Mouse (Mus musculus) kidney, embryonic 15.5 days (tissue): ENCODE data around the gene Pde10a. TPM values are rescaled to one million over a fixed set of nuclear protein-coding genes. Genes with fewer than 3 reads are reported as not detected.

Source experiments
- ATAC-seq: fragments of 200-750 bp; cut with Nextera tagmentation; replicated peaks from 2 replicates; pipeline ENCODE4 v1.8.0; 2017; ENCODE audit warnings: moderate TSS enrichment; ENCODE audit not compliant: low FRiP score
- H3K27ac ChIP-seq: fragments of 300-500 bp; sonication (generic); 2 replicates; pipeline ENCODE4 v1.5.1; 2015; ENCODE audit warnings: mild to moderate bottlenecking, inconsistent platforms
- H3K27me3 ChIP-seq: fragments of 300-500 bp; sonication (generic); 2 replicates; pipeline ENCODE4 v1.6.1; 2015; ENCODE audit warnings: inconsistent platforms
- H3K36me3 ChIP-seq: fragments of 300-500 bp; sonication (generic); 2 replicates; pipeline ENCODE4 v1.6.1; 2015; ENCODE audit warnings: inconsistent platforms
- H3K4me1 ChIP-seq: fragments of 300-500 bp; sonication (generic); 2 replicates; pipeline ENCODE4 v1.6.1; 2015; ENCODE audit warnings: inconsistent platforms
- H3K4me2 ChIP-seq: fragments of 300-500 bp; sonication (generic); 2 replicates; pipeline ENCODE4 v1.6.1; 2015; ENCODE audit warnings: moderate library complexity, mild to moderate bottlenecking, inconsistent platforms
- H3K4me3 ChIP-seq: fragments of 300-500 bp; sonication (generic); replicated peaks from 2 replicates; pipeline ENCODE4 v1.5.1; 2015; ENCODE audit warnings: mild to moderate bottlenecking, inconsistent platforms
- H3K9ac ChIP-seq: fragments of 300-500 bp; sonication (generic); 2 replicates; pipeline ENCODE4 v1.6.1; 2015; ENCODE audit warnings: mild to moderate bottlenecking, inconsistent platforms
- H3K9me3 ChIP-seq: fragments of 300-500 bp; sonication (generic); replicated peaks from 2 replicates; pipeline ENCODE4 v1.6.1; 2016; ENCODE audit warnings: inconsistent platforms
- WGBS: fragments of 180-500 bp; shearing (Covaris S2); methylation state at CpG from one replicate; pipeline ENCODE4 v1.1.7; 2015; ENCODE audit warnings: mixed read lengths; 5-methylcytosine and 5-hydroxymethylcytosine counted together
- polyA plus RNA-seq: library from polyadenylated mRNA; unstranded; fragments of >200 nt; fragmentation: Nextera tagmentation; extraction: Ambion mirVana; gene quantifications from 2 replicates; pipeline ENCODE4 v1.2.1, GENCODE M21; 2015

The Pde10a gene
- polyA plus RNA-seq, 1 experiment from 2014 or later: 2.2 TPM

DNA sequence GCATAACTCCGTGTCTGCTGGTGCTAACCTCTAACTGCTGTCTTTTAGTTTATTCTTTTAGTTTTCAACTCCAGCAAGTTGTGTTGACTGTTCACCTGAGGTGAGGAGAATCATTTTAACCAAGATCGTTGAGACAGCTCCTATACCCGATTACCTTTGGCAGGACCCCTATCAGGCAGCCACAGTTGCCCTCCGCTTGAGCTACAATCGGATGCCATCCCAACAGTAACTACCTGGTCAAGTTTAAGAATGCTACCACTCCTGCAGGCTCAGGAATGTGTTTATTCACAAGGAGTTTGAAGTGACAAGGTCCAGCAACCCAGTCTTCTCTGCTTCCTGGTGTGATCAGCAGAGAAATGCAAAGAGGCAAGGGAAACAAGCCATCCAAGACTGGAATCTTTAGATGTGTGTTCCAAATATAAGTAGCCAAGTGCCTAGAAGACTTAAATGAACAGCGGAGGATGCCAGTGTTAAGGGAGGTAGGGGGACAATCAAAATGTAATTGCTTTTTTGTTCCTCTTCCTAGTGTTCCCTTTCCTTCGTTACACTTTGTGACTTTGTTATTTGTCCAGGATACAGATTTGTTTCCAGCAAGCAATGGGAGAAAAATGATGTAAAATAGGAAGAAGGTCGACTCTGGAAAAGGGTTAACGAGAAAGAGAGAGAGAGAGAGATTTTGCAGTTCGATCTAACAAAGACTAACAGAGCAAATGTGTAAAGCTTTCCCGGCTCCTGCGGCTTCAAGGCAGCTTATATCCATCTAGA is 273.5 kb downstream of the Pde10a start:
- Histone ChIP-seq H3K36me3 (no peaks in the 10 kb centered on the region), H3K9me3 (no peaks in the 10 kb centered on the region), H3K27me3 (peaks cover 77% of the 10 kb centered on the region), H3K4me2 (no peak overlapping the region), H3K4me1 (peaks cover 32% of the 10 kb centered on the region), H3K4me3 (no peak overlapping the region), H3K9ac (no peak overlapping the region), H3K27ac (no peak overlapping the region)
- WGBS: 5% methylated on average over 12 of the region's 12 CpGs
- ATAC-seq: no peak

DNA sequence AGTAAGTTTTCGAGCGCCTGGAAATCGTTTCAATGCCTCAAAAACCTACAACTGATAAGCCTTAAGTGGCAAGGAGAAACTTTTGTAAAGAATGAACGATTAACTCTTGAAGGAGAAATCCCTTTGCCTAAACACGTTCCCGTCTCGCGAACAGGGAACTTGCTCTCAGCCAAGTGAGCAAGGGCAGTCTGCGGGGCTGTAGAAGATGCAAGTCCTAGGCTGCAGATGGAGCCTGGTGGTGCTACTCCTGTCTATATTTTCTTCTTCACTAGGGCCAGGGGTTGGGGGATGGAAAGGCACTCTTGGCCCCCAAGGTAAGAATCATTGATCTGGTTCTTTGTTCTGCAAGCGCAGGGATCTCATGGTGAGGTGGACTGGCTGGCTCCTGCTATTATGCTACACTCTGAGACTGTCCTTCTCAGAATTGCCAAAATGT is 274.1 kb downstream of the Pde10a start:
- ATAC-seq: no peak
- peaks cover 83% of the 10 kb centered on the region for H3K27me3 ChIP-seq
- H3K9ac ChIP-seq: no peak overlapping the region
- 1% methylated on average over 10 of the region's 10 CpGs for WGBS
- H3K4me3 ChIP-seq: no peak overlapping the region
- no peaks in the 10 kb centered on the region for H3K36me3 ChIP-seq
- H3K4me2 ChIP-seq: no peak overlapping the region
- H3K4me1 ChIP-seq: peaks cover 32% of the 10 kb centered on the region
- no peaks in the 10 kb centered on the region for H3K9me3 ChIP-seq
- H3K27ac ChIP-seq: no peak overlapping the region

DNA sequence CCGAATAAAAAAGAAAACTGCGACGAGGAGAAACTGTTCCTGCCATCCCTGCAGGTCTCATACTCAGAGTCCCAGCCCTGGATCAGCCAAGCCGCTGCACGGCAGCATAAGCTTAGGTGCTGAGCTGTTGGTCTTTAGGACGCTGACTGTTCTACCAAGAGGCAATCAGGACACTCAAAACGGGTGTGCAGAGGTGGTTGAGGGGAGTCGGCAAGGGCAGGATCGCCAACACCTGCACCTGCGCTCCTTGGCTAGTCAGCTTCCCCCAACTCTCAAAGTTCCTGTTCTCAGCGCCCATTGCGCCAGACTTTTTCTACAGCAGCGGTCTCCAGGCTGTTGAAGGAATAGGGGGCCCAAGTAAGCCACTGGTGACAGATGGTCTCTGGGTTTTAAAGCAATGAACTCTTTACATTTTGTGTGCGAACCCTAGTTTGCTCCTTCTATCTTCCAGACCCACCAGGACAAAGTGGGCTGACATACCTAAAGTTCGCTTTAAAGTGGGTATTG is 274.8 kb downstream of the Pde10a start:
- H3K9ac ChIP-seq: no peak overlapping the region
- no peaks in the 10 kb centered on the region for H3K36me3 ChIP-seq
- no peak overlapping the region for H3K27ac ChIP-seq
- H3K27me3 ChIP-seq: peaks cover 84% of the 10 kb centered on the region
- H3K4me1 ChIP-seq: peaks cover 32% of the 10 kb centered on the region
- H3K4me3 ChIP-seq: peak overlapping the region; percentile 71
- under 1% methylated on average over 15 of the region's 15 CpGs for WGBS
- peak overlapping the region; percentile 98 for H3K4me2 ChIP-seq
- H3K9me3 ChIP-seq: no peaks in the 10 kb centered on the region
- no peak for ATAC-seq

DNA sequence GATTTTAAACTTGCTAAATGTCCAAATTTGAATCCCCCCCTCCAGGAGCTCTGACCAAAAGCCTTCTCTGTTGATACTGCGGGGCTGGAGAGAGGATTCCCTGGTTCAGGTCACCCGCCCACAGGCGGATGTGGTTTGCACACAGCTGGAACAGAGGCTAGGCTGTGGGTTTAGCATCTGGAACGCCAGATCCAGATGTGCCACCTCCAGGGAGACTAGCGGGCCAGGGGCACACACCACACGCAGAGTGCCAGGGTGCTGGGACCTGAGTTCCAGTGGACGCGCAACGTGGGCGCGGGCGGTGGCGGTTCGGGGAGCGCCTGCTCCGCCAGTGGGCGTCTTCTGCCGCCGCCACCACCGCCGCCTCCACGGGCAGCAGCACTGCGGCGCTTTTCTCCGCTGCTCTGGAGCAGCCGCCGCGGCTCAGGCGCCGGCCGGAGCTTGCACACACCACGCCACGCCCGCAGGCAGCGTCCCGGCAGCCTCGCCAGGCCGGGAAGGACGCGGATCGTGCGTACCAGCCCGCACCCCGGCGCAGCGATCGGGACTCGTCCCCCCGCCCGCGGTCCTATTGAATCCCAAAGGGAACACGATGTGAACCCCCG is 275.4 kb downstream of the Pde10a start:
- 0% methylated on average over 42 of the region's 53 CpGs for WGBS
- Histone ChIP-seq H3K27me3 (peaks cover 88% of the 10 kb centered on the region), H3K9ac (peak overlapping the region; percentile 65), H3K9me3 (no peaks in the 10 kb centered on the region), H3K4me2 (peak overlapping the region; percentile 98), H3K27ac (peak overlapping the region; percentile 59), H3K4me3 (peak overlapping the region; percentile 71), H3K36me3 (no peaks in the 10 kb centered on the region), H3K4me1 (peaks cover 32% of the 10 kb centered on the region)
- ATAC-seq: peak; percentile 65

DNA sequence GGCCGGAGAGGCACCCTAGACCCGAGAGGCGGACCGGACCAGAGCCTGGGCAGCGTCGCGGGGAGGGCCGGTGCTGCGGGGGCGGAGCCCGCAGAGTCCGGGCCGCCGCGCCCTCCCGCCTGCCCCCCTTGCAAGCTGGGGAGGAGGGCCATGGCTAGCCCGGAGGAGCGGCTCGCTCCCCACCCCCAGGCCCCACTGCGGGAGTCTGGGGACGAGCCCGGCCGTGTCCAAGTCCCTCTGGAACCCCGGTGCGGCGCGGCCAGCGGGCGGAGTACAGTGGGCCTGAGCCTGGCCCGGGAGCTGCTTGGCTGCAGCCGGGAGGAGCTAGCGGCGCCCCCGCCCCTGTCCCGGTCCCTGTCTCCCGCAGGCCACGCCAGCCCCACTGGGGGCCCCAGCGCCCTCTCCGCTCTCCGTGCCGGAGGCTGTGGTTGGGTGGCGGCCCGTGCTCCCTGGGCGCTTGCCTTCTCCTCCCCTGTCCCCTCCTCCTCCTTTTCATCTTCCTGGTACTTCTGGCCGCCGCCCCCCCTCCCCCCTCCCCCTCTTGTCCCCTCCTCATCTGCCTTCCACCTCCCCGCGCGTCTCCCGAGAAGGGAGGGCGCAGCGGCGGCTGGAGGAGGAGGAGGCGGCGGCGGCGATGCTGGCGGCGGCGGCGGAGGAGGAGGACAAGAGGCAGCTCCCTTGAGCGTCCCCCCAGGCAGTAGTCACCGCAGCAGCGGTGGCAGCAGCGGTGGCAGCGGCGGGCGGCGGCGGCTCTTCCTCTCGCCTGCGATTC is 276.1 kb downstream of the Pde10a start:
- under 1% methylated on average over 48 of the region's 72 CpGs for WGBS
- Histone ChIP-seq H3K27me3 (peaks cover 87% of the 10 kb centered on the region), H3K9me3 (no peaks in the 10 kb centered on the region), H3K27ac (peak overlapping the region; percentile 59), H3K4me2 (peak overlapping the region; percentile 98), H3K4me3 (peak overlapping the region; percentile 71), H3K4me1 (peaks cover 32% of the 10 kb centered on the region), H3K36me3 (no peaks in the 10 kb centered on the region), H3K9ac (peak overlapping the region; percentile 65)
- peak; percentile 88 for ATAC-seq

DNA sequence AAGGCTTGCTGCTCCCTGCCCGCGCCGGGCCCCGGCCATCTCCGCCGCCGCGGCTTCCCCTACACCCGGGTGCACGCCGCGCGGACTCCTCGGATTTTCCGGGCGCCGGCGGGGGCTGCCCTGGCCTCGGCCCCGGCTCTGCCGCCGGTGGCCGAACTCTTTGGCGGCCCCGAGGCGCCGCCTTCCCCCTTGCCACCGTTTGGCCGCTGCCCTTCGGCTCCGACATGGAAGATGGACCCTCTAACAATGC is 276.6 kb downstream of the Pde10a start:
- peak overlapping the region; percentile 59; the same call in 1 of the 2 replicates for H3K27ac ChIP-seq
- H3K36me3 ChIP-seq: no peaks in the 10 kb centered on the region
- no peak for ATAC-seq
- peak overlapping the region; percentile 98 for H3K4me2 ChIP-seq
- no peaks in the 10 kb centered on the region for H3K9me3 ChIP-seq
- peak overlapping the region; percentile 65 for H3K9ac ChIP-seq
- peaks cover 86% of the 10 kb centered on the region for H3K27me3 ChIP-seq
- WGBS: under 1% methylated on average over 31 of the region's 31 CpGs
- peak overlapping the region; percentile 71 for H3K4me3 ChIP-seq
- peaks cover 32% of the 10 kb centered on the region for H3K4me1 ChIP-seq

DNA sequence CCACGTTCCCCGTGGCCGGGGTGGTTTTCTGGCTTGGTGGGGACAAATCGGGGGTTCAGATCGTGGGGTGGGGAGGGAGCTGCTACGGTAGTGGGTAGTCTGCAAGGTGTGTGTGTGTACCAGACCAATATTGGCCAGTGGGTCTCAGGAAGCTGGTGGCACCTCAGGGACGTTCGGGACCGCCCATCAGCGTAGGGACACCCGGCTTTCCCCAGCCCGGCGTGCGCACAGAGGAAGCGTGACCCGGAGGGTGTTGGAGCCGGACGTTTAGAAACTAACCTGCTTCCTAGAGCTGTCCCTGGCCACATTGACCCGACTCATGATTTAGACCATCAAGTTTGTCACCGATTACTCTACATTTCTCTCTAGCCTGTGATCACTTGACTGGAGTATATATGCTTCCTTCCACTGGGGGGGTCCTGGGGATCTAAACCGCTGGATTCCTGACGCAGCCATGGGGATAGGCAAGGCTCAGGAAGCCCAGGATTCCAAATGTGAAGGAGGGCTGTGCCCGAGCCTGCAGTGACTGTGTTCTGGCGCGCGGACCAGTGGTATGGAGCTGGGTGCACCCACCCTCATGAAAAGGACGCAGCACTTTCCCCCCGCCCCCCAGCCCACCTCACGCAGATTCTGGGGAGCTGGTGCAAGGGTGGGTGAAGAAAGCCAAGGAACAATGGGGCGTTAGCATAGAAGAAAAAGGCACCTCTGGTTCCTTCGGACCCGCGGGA is 277.2 kb downstream of the Pde10a start:
- H3K27ac ChIP-seq: peak overlapping the region; percentile 59; the same call in 1 of the 2 replicates
- ATAC-seq: peak; percentile 25; the same call in 1 of the 2 replicates
- H3K27me3 ChIP-seq: peaks cover 88% of the 10 kb centered on the region
- peak overlapping the region; percentile 98 for H3K4me2 ChIP-seq
- 1% methylated on average over 33 of the region's 33 CpGs for WGBS
- H3K9me3 ChIP-seq: no peaks in the 10 kb centered on the region
- H3K4me1 ChIP-seq: peaks cover 32% of the 10 kb centered on the region
- peak overlapping the region; percentile 65 for H3K9ac ChIP-seq
- H3K4me3 ChIP-seq: peak overlapping the region; percentile 71
- H3K36me3 ChIP-seq: no peaks in the 10 kb centered on the region

DNA sequence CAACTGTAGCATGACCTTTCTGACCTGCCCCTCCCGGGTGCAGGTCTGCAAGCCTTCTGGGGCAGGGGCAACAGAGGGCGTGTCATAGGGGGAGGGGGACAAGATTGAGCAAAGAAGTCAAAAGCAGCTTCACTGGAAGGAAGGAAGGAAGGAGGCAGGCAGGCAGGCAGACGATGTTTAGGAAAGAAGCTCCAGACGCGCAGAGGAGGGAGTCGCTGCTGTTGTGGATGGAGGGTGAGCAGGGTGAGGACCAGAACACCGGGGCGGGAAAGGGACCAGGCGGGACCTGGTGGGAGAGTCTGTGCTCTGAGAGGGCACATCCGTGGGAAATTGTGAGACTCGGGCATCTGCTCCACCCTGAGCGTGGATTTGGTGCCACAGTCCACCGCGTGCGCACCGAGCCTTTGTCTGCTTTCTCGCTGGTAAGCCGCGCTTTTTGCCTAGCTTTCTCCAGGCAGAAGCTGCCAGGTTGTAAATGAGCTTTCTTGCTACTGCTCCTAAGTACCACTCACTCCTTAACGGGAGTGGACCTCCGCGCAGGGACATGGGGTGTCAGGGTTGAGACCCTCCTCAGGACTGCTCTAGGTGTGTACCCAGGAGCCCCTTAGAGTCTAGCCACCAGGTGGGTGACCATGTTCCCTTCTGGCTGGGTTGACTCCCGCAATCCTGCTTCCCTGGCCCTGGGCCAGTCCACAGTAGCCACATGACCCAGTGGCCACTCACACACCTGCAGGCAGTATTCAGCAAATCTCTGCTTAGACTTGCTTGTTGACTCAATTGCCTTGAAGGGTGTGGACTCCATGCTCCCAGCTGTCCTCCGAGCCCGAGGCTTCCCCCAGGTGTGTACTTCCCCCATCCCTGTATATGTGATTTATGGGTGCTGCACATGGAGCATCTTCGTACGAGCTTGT is 278.0 kb downstream of the Pde10a start:
- no peak for ATAC-seq
- peak overlapping the region; percentile 71 for H3K4me3 ChIP-seq
- 11% methylated on average over 27 of the region's 27 CpGs for WGBS
- H3K4me2 ChIP-seq: peak overlapping the region; percentile 98
- H3K36me3 ChIP-seq: no peaks in the 10 kb centered on the region
- peak overlapping the region; percentile 65; the same call in 1 of the 2 replicates for H3K9ac ChIP-seq
- peaks cover 83% of the 10 kb centered on the region for H3K27me3 ChIP-seq
- H3K9me3 ChIP-seq: no peaks in the 10 kb centered on the region
- peaks cover 35% of the 10 kb centered on the region for H3K4me1 ChIP-seq
- H3K27ac ChIP-seq: no peak overlapping the region

DNA sequence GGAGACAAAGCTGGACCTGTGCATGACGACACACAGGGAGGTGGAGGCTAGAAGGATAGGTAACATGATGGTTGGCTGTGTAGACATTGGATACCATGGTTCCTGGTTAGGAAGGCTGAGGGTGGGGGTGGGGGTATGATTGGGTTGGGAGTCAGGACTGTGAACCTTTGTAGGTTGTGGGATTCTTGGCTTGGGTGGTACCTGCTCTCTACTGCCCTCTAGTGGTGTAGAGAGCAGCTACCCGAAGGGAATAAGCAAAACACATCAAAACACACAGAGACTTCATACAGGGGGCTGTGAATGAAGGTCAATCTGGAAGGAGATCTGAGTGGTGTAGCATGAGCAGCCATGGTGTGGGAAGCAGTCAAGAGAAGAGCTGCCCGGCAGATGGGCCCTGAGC is 282.2 kb downstream of the Pde10a start:
- Histone ChIP-seq H3K36me3 (no peaks in the 10 kb centered on the region), H3K4me3 (no peak overlapping the region), H3K9me3 (no peaks in the 10 kb centered on the region), H3K9ac (no peak overlapping the region), H3K27me3 (peaks cover 66% of the 10 kb centered on the region), H3K4me1 (peaks cover 15% of the 10 kb centered on the region), H3K4me2 (no peak overlapping the region), H3K27ac (no peak overlapping the region)
- ATAC-seq: no peak
- WGBS: 48% methylated on average over 3 of the region's 3 CpGs

DNA sequence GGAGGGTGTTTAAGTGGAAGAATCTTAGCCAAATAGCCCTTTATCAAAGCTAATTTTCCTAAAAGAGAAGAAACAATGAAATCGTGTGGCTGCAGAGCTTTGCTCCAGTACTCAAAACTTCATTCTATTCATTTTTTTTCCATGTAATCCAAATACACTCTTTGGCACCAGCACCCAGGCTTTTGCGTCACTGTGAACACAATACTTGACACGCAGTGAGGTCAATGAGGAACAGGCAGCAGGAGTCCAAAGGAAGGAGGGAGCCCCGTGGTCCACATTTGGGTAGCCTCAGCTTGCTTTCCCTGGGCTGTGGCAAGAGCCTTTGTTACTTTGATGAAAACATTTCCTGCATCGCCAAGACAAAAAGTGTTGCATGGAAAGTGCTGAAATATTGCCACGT is 284.6 kb downstream of the Pde10a start:
- 71% methylated on average over 6 of the region's 6 CpGs for WGBS
- no peak overlapping the region for H3K4me3 ChIP-seq
- no peak for ATAC-seq
- no peak overlapping the region for H3K4me2 ChIP-seq
- 0 out of 2 replicates have a peak, but pooled peaks cover 7% of the 10 kb centered on the region for H3K4me1 ChIP-seq
- no peak overlapping the region for H3K9ac ChIP-seq
- peaks cover 45% of the 10 kb centered on the region for H3K27me3 ChIP-seq
- no peaks in the 10 kb centered on the region for H3K36me3 ChIP-seq
- no peak overlapping the region for H3K27ac ChIP-seq
- H3K9me3 ChIP-seq: no peaks in the 10 kb centered on the region

DNA sequence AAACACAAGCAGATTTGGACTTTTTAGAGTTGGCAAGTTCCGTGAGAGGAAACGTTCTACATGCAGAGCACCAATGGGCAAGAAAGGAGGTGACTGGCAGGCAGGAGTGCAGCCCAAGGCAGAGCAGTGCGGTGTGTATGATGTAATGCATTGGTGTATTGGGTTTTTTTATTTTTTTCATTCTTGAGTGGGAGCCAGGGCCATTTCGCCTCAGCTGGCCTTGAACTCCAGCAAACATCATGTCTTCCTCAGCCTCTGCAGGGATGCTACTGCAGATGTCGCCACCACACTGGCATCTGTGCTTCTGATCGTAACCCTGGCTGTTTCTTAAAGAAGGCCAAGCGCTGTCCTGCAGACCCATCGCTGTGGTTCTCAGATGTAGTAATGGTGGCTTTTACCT is 285.0 kb downstream of the Pde10a start:
- Histone ChIP-seq H3K27me3 (peaks cover 41% of the 10 kb centered on the region), H3K9ac (no peak overlapping the region), H3K27ac (no peak overlapping the region), H3K4me1 (0 out of 2 replicates have a peak, but pooled peaks cover 7% of the 10 kb centered on the region), H3K4me2 (no peak overlapping the region), H3K9me3 (no peaks in the 10 kb centered on the region), H3K4me3 (no peak overlapping the region), H3K36me3 (no peaks in the 10 kb centered on the region)
- ATAC-seq: no peak
- WGBS: 92% methylated on average over 8 of the region's 8 CpGs
